Mouse (Mus musculus) forebrain, embryonic 11.5 days (tissue): Measurements from ENCODE around the gene Lmod1. TPM values are rescaled to one million over a fixed set of nuclear protein-coding genes. Genes with fewer than 3 reads are reported as not detected.
A peak's percentile ranks its signal among the peaks of the same experiment; 100 is the strongest.

Experiments
- ATAC-seq: fragments of 200-750 bp; cut with Nextera tagmentation; replicated peaks from 2 replicates; pipeline ENCODE4 v1.8.0; 2017; ENCODE audit warnings: moderate TSS enrichment; ENCODE audit not compliant: low FRiP score
- DNase-seq: peaks from one replicate; pipeline ENCODE4 v3.0.0-alpha.2; 2017; ENCODE audit warnings: low spot score
- H3K27ac ChIP-seq: fragments of 300-500 bp; sonication (generic); 2 replicates; pipeline ENCODE4 v1.5.1; 2014; ENCODE audit warnings: low read depth, low read length
- H3K27me3 ChIP-seq: fragments of 300-500 bp; sonication (generic); 2 replicates; pipeline ENCODE4 v1.6.1; 2014; ENCODE audit warnings: mild to moderate bottlenecking, low read length, mixed read lengths; ENCODE audit not compliant: control insufficient read depth, insufficient read depth
- H3K36me3 ChIP-seq: fragments of 300-500 bp; sonication (generic); 2 replicates; pipeline ENCODE4 v1.6.1; 2014; ENCODE audit warnings: mild to moderate bottlenecking, low read length, moderate library complexity, mixed read lengths; ENCODE audit not compliant: control insufficient read depth, insufficient read depth
- H3K4me1 ChIP-seq: fragments of 300-500 bp; sonication (generic); replicated peaks from 2 replicates; pipeline ENCODE4 v1.6.1; 2014; ENCODE audit warnings: low read length, mixed read lengths; ENCODE audit not compliant: control insufficient read depth, insufficient read depth
- H3K4me2 ChIP-seq: fragments of 300-500 bp; sonication (generic); 2 replicates; pipeline ENCODE4 v1.6.1; 2014; ENCODE audit warnings: low read depth, mild to moderate bottlenecking, low read length, moderate library complexity, mixed read lengths; ENCODE audit not compliant: severe bottlenecking
- H3K4me3 ChIP-seq: fragments of 300-500 bp; sonication (generic); 2 replicates; pipeline ENCODE4 v1.5.1; 2014; ENCODE audit warnings: low read depth, low read length
- H3K9ac ChIP-seq: fragments of 300-500 bp; sonication (generic); 2 replicates; pipeline ENCODE4 v1.6.1; 2014; ENCODE audit warnings: low read length
- H3K9me3 ChIP-seq: fragments of 300-500 bp; sonication (generic); 2 replicates; pipeline ENCODE4 v1.6.1; 2016; ENCODE audit warnings: low read length, mixed read lengths; ENCODE audit not compliant: control insufficient read depth
- WGBS: fragments of 180-500 bp; shearing (Covaris S2); extraction: QIAGEN DNeasy Blood & Tissue Kit; methylation state at CpG from one replicate; pipeline ENCODE4 v1.1.7; 2014; 5-methylcytosine and 5-hydroxymethylcytosine counted together
- polyA plus RNA-seq: library from polyadenylated mRNA; unstranded; fragments of >200 nt; fragmentation: Nextera tagmentation; extraction: Ambion mirVana; gene quantifications from 2 replicates; pipeline ENCODE4 v1.2.1, GENCODE M21; 2014

Gene Lmod1
- polyA plus RNA-seq, 1 experiment from 2014 or later: 0.68 TPM

DNA sequence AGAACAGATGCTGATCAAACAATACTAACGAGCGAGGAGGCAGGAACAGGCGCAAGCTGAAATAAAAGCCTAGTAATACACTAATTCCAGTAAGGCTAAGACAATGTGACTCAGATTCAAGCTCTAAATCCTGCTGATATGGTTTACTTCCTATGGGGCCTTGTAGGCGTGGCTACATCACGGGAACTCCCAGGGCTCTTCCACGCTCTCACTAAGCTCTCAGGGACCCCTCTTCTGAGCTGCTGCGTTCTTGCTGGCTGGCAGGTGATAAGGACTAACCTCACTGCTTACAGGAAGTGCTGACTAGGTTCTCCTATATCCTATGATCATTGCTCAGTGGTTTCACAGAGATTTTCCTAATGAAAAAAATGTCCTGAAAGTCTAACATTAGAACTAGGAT lies 80.7 kb downstream of the Lmod1 start:
- H3K9me3 ChIP-seq: no peaks in the 10 kb centered on the region
- H3K4me3 ChIP-seq: no peak overlapping the region
- no peak overlapping the region for H3K9ac ChIP-seq
- WGBS: 78% methylated on average over 7 of the region's 7 CpGs
- peaks cover 41% of the 10 kb centered on the region for H3K36me3 ChIP-seq
- H3K27me3 ChIP-seq: no peaks in the 10 kb centered on the region
- no peak overlapping the region for H3K27ac ChIP-seq
- no peak overlapping the region for H3K4me2 ChIP-seq
- DNase-seq (no peak), ATAC-seq (no peak)
- H3K4me1 ChIP-seq: no peaks in the 10 kb centered on the region

DNA sequence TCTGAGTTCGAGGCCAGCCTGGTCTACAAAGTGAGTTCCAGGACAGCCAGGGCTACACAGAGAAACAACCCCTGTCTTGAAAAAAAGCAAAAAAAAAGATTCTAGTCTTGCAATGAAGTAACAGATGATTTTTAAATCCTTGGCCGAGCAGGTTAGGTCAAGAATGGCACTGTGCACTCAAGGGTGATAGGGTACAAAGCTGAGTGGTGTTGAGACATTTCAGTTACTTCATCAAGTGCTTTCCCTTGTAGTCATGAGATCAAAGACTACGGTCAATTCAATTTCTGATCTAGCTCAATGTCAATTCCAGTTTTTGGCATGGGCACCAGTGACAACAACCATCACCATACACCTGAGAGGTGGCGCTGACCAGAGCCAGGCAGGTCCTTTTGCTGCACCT lies 84.4 kb downstream of the Lmod1 start:
- H3K9ac ChIP-seq: no peak overlapping the region
- peaks cover 33% of the 10 kb centered on the region for H3K36me3 ChIP-seq
- H3K27me3 ChIP-seq: no peaks in the 10 kb centered on the region
- no peaks in the 10 kb centered on the region for H3K9me3 ChIP-seq
- WGBS: 96% methylated on average over 4 of the region's 4 CpGs
- ATAC-seq: no peak
- H3K4me3 ChIP-seq: no peak overlapping the region
- H3K4me2 ChIP-seq: no peak overlapping the region
- no peak for DNase-seq
- H3K27ac ChIP-seq: no peak overlapping the region
- no peaks in the 10 kb centered on the region for H3K4me1 ChIP-seq

- Histone ChIP-seq H3K27ac (no peak overlapping the region), H3K9ac (no peak overlapping the region), H3K9me3 (no peaks in the 10 kb centered on the region), H3K27me3 (no peaks in the 10 kb centered on the region), H3K4me2 (no peak overlapping the region), H3K4me1 (no peaks in the 10 kb centered on the region), H3K36me3 (peaks cover 30% of the 10 kb centered on the region), H3K4me3 (no peak overlapping the region)
- ATAC-seq (no peak), DNase-seq (peak; percentile 30)
- 85% methylated on average over 2 of the region's 2 CpGs for WGBS
Observed at GRCm38 (mm10) chr1:135410967-135411366, 86.4 kb downstream of the Lmod1 start.

- no peak overlapping the region for H3K4me3 ChIP-seq
- H3K9me3 ChIP-seq: no peaks in the 10 kb centered on the region
- ATAC-seq: no peak
- H3K27me3 ChIP-seq: no peaks in the 10 kb centered on the region
- peak; percentile 43 for DNase-seq
- no peak overlapping the region for H3K4me2 ChIP-seq
- H3K36me3 ChIP-seq: peaks cover 34% of the 10 kb centered on the region
- no peak overlapping the region for H3K27ac ChIP-seq
- H3K9ac ChIP-seq: no peak overlapping the region
- WGBS: 86% methylated on average over 4 of the region's 4 CpGs
- H3K4me1 ChIP-seq: no peaks in the 10 kb centered on the region
Observed at GRCm38 (mm10) chr1:135412130-135412529, 87.5 kb downstream of the Lmod1 start.

DNA sequence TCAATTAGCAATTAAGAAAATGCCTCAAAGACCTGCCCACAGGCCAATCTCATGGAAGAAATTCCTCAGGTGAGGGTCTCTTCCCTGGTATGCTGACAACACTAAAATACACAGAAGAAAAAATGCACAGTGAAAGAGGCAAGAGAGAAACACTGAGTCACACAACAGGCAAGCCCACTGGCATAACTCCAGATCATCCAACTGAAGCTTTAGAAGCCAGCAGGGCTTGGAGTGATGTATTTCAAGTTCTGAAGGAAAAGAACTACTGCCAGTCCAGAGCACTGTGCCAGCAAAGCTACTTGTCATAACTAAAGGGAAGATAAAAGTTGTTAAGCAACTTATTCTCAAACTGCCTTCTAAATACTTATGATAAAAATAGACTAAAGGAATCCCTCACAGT lies 89.4 kb downstream of the Lmod1 start:
- Histone ChIP-seq H3K36me3 (peaks cover 25% of the 10 kb centered on the region), H3K27me3 (no peaks in the 10 kb centered on the region), H3K4me3 (no peak overlapping the region), H3K9ac (no peak overlapping the region), H3K4me2 (no peak overlapping the region), H3K9me3 (no peaks in the 10 kb centered on the region), H3K4me1 (no peaks in the 10 kb centered on the region), H3K27ac (no peak overlapping the region)
- no peak for DNase-seq
- ATAC-seq: no peak

Other genes with a start within 250 kb of the Lmod1 start
- gene Lgr6, start 219.5 kb upstream of the Lmod1 start, polyA plus RNA-seq: 0.17 and 0.32 TPM in 2 replicates
- gene Ptpn7, start 192.1 kb upstream of the Lmod1 start, polyA plus RNA-seq: 1.8 TPM in 2 replicates
- 67.9 and 73.5 TPM in 2 replicates for gene Arl8a, start 178.0 kb upstream of the Lmod1 start, polyA plus RNA-seq
- gene Gpr37l1, start 157.1 kb upstream of the Lmod1 start, polyA plus RNA-seq: not detected in 2 replicates
- 0.83 and 0.97 TPM in 2 replicates for gene Elf3, start 66.2 kb upstream of the Lmod1 start, polyA plus RNA-seq
- 96.0 and 100 TPM in 2 replicates for gene Rnpep, start 40.7 kb upstream of the Lmod1 start, polyA plus RNA-seq
- gene Timm17a, start 11.0 kb upstream of the Lmod1 start, polyA plus RNA-seq: 165 and 167 TPM in 2 replicates
- gene Shisa4, start 50.4 kb downstream of the Lmod1 start, polyA plus RNA-seq: 50.3 and 58.7 TPM in 2 replicates
- 200 and 204 TPM in 2 replicates for gene Ipo9, start 105.7 kb downstream of the Lmod1 start, polyA plus RNA-seq